Mouse (Mus musculus) intestine, embryonic 14.5 days (tissue): ENCODE results near the gene Dmgdh. TPM values are rescaled to one million over a fixed set of nuclear protein-coding genes. Genes with fewer than 3 reads are reported as not detected.

ENCODE experiments used
- ATAC-seq: fragments of 200-750 bp; cut with Nextera tagmentation; replicated peaks from 2 replicates; pipeline ENCODE4 v1.8.0; 2017; ENCODE audit warnings: low read depth, moderate number of reproducible peaks, moderate TSS enrichment, moderate library complexity; ENCODE audit not compliant: low FRiP score, low TSS enrichment
- DNase-seq: peaks from one replicate; pipeline ENCODE4 v3.0.0-alpha.2; 2018; ENCODE audit warnings: low spot score
- H3K27ac ChIP-seq: fragments of 300-500 bp; sonication (generic); 2 replicates; pipeline ENCODE4 v1.5.1; 2014; ENCODE audit warnings: low read depth, mild to moderate bottlenecking, control low read depth
- H3K27me3 ChIP-seq: fragments of 300-500 bp; sonication (generic); replicated peaks from 2 replicates; pipeline ENCODE4 v1.6.1; 2014; ENCODE audit warnings: low read length, control low read depth; ENCODE audit not compliant: control insufficient read depth, insufficient read depth
- H3K36me3 ChIP-seq: fragments of 300-500 bp; sonication (generic); 2 replicates; pipeline ENCODE4 v1.6.1; 2014; ENCODE audit warnings: low read length, control low read depth; ENCODE audit not compliant: control insufficient read depth, insufficient read depth
- H3K4me1 ChIP-seq: fragments of 300-500 bp; sonication (generic); replicated peaks from 2 replicates; pipeline ENCODE4 v1.6.1; 2014; ENCODE audit warnings: low read length, control low read depth, mixed read lengths; ENCODE audit not compliant: control insufficient read depth, insufficient read depth
- H3K4me2 ChIP-seq: fragments of 300-500 bp; sonication (generic); 2 replicates; pipeline ENCODE4 v1.6.1; 2014; ENCODE audit warnings: low read length
- H3K4me3 ChIP-seq: fragments of 300-500 bp; sonication (generic); 2 replicates; pipeline ENCODE4 v1.5.1; 2014; ENCODE audit warnings: low read depth, low read length, control low read depth, mixed read lengths
- H3K9ac ChIP-seq: fragments of 300-500 bp; sonication (generic); 2 replicates; pipeline ENCODE4 v1.6.1; 2014; ENCODE audit warnings: mild to moderate bottlenecking, low read length
- H3K9me3 ChIP-seq: fragments of 300-500 bp; sonication (generic); 2 replicates; pipeline ENCODE4 v1.6.1; 2016; ENCODE audit warnings: low read length, control low read depth; ENCODE audit not compliant: control insufficient read depth
- WGBS: fragments of 180-500 bp; shearing (Covaris S2); extraction: QIAGEN DNeasy Blood & Tissue Kit; methylation state at CpG from one replicate; pipeline ENCODE4 v1.1.7; 2014; 5-methylcytosine and 5-hydroxymethylcytosine counted together
- polyA plus RNA-seq: library from polyadenylated mRNA; unstranded; fragments of >200 nt; fragmentation: Nextera tagmentation; extraction: Ambion mirVana; gene quantifications from 2 replicates; pipeline ENCODE4 v1.2.1, GENCODE M21; 2014

Gene Dmgdh
- polyA plus RNA-seq: 0.11 TPM in 1 of 2 replicates, not detected in the other

DNA sequence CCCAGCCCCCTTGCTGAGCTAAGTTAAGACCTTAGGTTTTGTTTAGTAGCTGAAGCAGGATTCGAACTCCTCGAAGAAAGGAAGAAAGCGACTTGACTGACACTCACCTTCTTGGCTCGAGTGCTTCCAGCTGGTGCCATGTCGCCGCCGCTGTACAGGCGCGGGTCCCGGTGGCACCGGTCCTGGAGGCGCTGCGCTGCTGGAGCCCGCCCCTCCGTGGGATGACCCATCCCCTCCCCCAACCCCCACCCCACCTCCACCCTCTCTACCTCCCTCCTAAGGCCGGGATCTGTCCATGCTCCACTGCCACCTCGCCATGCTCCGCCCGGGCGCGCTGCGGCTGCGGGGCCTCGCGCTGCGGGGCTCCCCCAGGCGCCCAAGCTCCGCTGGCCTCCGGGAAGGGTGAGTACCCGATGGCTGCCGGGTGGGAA lies at the start of gene Dmgdh, which contains the start of gene Bhmt2:
Gene Dmgdh, plus strand, starts transcription at position 303 of the 431 bp plus-strand sequence.
Gene Bhmt2, minus strand, starts transcription at position 172 of the 431 bp plus-strand sequence.
- ATAC-seq: 0 out of 2 replicates have a peak, but pooled peaks have one; percentile 40
- Histone ChIP-seq H3K9me3 (no peaks in the 10 kb centered on the region), H3K4me3 (0 out of 2 replicates have a peak within 1 kb of the TSS, but pooled peaks have one; percentile 6), H3K36me3 (no peaks in the 10 kb centered on the region), H3K4me2 (peak within 1 kb of the TSS; percentile 33), H3K4me1 (no peaks in the 10 kb centered on the region), H3K27me3 (peaks cover 11% of the 10 kb centered on the region), H3K9ac (no peak within 1 kb of the TSS), H3K27ac (no peak within 1 kb of the TSS)
- WGBS: 3% methylated on average over 31 of the region's 31 CpGs
- DNase-seq: no peak

DNA sequence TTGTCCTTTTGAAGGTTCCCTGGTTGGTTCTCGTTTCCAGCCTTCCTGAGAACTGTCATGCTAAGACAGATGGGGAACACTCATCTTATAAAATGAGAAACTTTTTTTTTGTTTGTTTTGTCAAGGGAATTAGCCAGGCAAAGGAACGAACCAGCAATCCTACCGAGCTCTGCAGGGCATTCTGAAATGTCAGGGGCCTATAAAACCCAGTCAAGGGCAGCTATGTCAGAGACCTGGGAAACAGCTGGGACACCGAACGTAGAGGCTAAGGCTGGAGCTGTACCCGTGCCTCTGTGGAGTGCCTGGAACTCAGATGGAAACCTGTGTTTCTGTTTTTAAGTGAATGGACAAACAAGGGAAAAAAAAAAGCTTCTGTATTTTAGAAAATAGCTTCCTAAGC lies 45.4 kb upstream of the Dmgdh start:
- H3K27ac ChIP-seq: no peak overlapping the region
- ATAC-seq: no peak

GRCm38 (mm10) chr13:93630941-93631705 lies 43.1 kb upstream of the Dmgdh start:
- H3K4me2 ChIP-seq: no peak overlapping the region
- 79% methylated on average over 10 of the region's 10 CpGs for WGBS
- no peak overlapping the region for H3K9ac ChIP-seq
- no peak overlapping the region for H3K4me3 ChIP-seq
- no peak for ATAC-seq
- H3K9me3 ChIP-seq: no peaks in the 10 kb centered on the region
- no peak for DNase-seq
- no peaks in the 10 kb centered on the region for H3K4me1 ChIP-seq
- H3K27me3 ChIP-seq: no peaks in the 10 kb centered on the region
- no peak overlapping the region for H3K27ac ChIP-seq
- H3K36me3 ChIP-seq: no peaks in the 10 kb centered on the region

More for the DNA sequence above, 45.4 kb upstream of the Dmgdh start:
- 36% methylated on average over 6 of the region's 6 CpGs for WGBS
- H3K4me2 ChIP-seq: no peak overlapping the region
- H3K9ac ChIP-seq: no peak overlapping the region
- H3K4me1 ChIP-seq: no peaks in the 10 kb centered on the region
- DNase-seq: no peak
- no peak overlapping the region for H3K4me3 ChIP-seq
- H3K36me3 ChIP-seq: no peaks in the 10 kb centered on the region
- no peaks in the 10 kb centered on the region for H3K27me3 ChIP-seq
- no peaks in the 10 kb centered on the region for H3K9me3 ChIP-seq

DNA sequence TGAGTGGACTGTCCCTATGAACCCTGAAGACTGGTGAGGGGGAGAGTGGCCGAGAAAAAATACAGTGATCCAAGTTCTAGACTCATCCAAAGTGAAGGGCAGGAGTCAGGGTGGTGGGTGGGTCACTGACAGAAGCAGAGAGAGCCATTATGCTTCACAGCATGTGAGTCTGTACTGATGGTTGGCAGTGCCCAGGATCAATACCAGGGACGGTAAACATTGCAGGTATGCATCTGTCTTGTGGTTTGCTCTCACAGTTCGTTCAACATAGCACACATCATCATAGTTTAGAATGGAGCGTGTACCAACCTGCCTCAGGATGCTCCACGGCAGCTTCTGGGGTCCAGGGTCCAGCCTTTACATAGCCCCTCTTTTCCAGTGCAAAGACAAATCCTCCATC lies 41.3 kb upstream of the Dmgdh start:
- Histone ChIP-seq H3K36me3 (no peaks in the 10 kb centered on the region), H3K9ac (no peak overlapping the region), H3K4me2 (no peak overlapping the region), H3K9me3 (no peaks in the 10 kb centered on the region), H3K27ac (no peak overlapping the region), H3K27me3 (no peaks in the 10 kb centered on the region), H3K4me3 (no peak overlapping the region), H3K4me1 (no peaks in the 10 kb centered on the region)
- no peak for DNase-seq
- WGBS: 86% methylated on average over 5 of the region's 5 CpGs
- ATAC-seq: no peak

- Histone ChIP-seq H3K9me3 (no peaks in the 10 kb centered on the region), H3K4me2 (no peak overlapping the region), H3K4me3 (no peak overlapping the region), H3K27me3 (no peaks in the 10 kb centered on the region), H3K9ac (no peak overlapping the region), H3K36me3 (no peaks in the 10 kb centered on the region), H3K27ac (no peak overlapping the region), H3K4me1 (no peaks in the 10 kb centered on the region)
- ATAC-seq (no peak), DNase-seq (no peak)
- 85% methylated on average over 1 of the region's 1 CpGs for WGBS
Measured at GRCm38 (mm10) chr13:93636561-93636960, 37.7 kb upstream of the Dmgdh start.

- Histone ChIP-seq H3K36me3 (no peaks in the 10 kb centered on the region), H3K27ac (no peak within 1 kb of the TSS), H3K4me1 (no peaks in the 10 kb centered on the region), H3K9ac (no peak within 1 kb of the TSS), H3K9me3 (no peaks in the 10 kb centered on the region), H3K4me2 (no peak within 1 kb of the TSS), H3K4me3 (no peak within 1 kb of the TSS), H3K27me3 (no peaks in the 10 kb centered on the region)
- ATAC-seq (no peak), DNase-seq (no peak)
- WGBS: 64% methylated on average over 19 of the region's 19 CpGs
Measured at GRCm38 (mm10) chr13:93637282-93638245, 36.7 kb upstream of the Dmgdh start, which contains the start of gene Bhmt. Bhmt (minus strand) TSS chr13:93637961.

- Histone ChIP-seq H3K27ac (no peak overlapping the region), H3K27me3 (no peaks in the 10 kb centered on the region), H3K9me3 (no peaks in the 10 kb centered on the region), H3K4me3 (no peak overlapping the region), H3K4me2 (no peak overlapping the region), H3K9ac (no peak overlapping the region), H3K36me3 (no peaks in the 10 kb centered on the region), H3K4me1 (no peaks in the 10 kb centered on the region)
- WGBS: 64% methylated on average over 4 of the region's 4 CpGs
- DNase-seq (no peak), ATAC-seq (no peak)
Measured at GRCm38 (mm10) chr13:93639636-93640035, 34.6 kb upstream of the Dmgdh start.

DNA sequence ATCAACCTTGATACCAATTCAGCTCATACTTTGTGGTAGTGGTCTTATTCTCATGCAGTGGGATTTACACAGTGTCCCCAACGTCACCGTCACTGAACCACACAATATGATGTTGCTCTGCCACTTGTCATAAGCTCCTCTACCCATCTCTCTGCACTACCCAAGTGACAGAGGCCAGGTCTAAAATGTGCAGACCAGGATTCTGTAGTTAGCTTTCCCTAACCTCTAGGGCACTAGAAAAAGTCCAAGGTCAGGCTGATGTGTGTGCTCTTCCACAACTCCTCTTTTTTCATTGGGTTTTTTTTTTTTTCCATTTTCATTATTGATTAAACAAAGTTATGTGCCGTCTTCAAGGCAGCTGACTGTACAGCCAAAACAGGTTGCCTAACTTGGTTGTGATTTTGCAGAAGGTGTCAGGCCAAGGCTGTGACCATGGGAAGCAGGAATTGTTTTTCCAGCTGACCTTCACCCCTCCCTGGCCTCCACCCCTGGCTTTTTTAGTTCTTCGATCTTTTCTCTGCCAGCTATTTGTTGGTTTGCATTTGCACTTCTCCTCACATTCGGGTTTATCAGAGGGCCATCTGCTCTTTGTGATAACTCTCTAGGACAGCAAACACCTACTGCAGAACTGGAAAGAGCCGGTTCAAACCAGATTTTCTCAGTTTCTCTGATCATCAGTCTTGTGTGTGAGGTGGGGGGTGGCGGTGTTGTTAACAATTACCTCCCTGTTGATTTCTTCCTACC lies 25.7 kb upstream of the Dmgdh start:
- no peak for DNase-seq
- Histone ChIP-seq H3K9ac (no peak overlapping the region), H3K27ac (no peak overlapping the region), H3K4me2 (no peak overlapping the region), H3K9me3 (no peaks in the 10 kb centered on the region), H3K36me3 (no peaks in the 10 kb centered on the region), H3K27me3 (no peaks in the 10 kb centered on the region), H3K4me1 (no peaks in the 10 kb centered on the region), H3K4me3 (no peak overlapping the region)
- no peak for ATAC-seq
- 67% methylated on average over 7 of the region's 7 CpGs for WGBS
